In genomic region chr9:97639967-97640549, GRCm38 (mm10) we compare ENCODE assay signal across 14 mouse cellular contexts.
DNase-seq lines count a peak whose midpoint lies in the region; TF ChIP-seq lines count a peak whose summit lies in the region.
"Had no signal": no experiment of that assay in that cellular context is flagged by ENCODE, and none has a peak within 500 bp of the region (broad histone marks: within the 10 kb centered on the region; RNA-seq: fewer than 3 reads in every experiment).

No protein-coding gene starts in this region.

- H3K4me3 ChIP-seq in layer of hippocampus, adult 2 months = no peak overlapping the region
- H3K4me3 ChIP-seq: heart, adult 2 months; limb, embryonic 13.5 days had no signal

- peak overlapping the region; percentile 89 for H3K27ac ChIP-seq in layer of hippocampus, adult 2 months
- H3K27ac ChIP-seq: heart, adult 2 months; limb, embryonic 13.5 days had no signal

- TF ChIP-seq CTCF in layer of hippocampus, adult 2 months (conservative IDR thresholded peaks at IDR 0.05) = no peak

- DNase-seq in cerebellum, adult 11-12 months = peak; percentile 10
- no peak for DNase-seq in cerebellum, adult 11 months
- DNase-seq in layer of hippocampus, adult 2 months (ENCODE audit: low spot score in 2 of 2) = no peak
- no peak for DNase-seq in layer of hippocampus, adult 18-20 months (ENCODE audit: low spot score in 2 of 2)
- peak; percentile 41 for DNase-seq in Muller cell, postnatal 12 days (ENCODE audit: inconsistent ontology term)
- peak; percentile 25 to 57 for DNase-seq in cerebellum, postnatal 14 days
- no peak for DNase-seq in thymus, postnatal 14 days
- DNase-seq in T-cell, adult 2 months (ENCODE audit: low spot score) = no peak
- DNase-seq: heart, adult 2 months; kidney, postnatal 14 days; layer of hippocampus, adult 9-11 months; midbrain, embryonic 14.5 days; thymus, adult 2 months had no signal

Comparison
In these comparisons a context has a peak if more than half of its experiments do, and no peak if none do; other contexts are left out.
1. DNase-seq: peak in cerebellum, adult 11-12 months (single experiment), Muller cell, postnatal 12 days (single experiment) and cerebellum, postnatal 14 days (2 of 2); none in cerebellum, adult 11 months (single experiment), layer of hippocampus, adult 2 months (0 of 2), layer of hippocampus, adult 18-20 months (0 of 2), thymus, postnatal 14 days (single experiment) and T-cell, adult 2 months (single experiment).